Mouse (Mus musculus) bone marrow, adult 2 months (tissue): ENCODE data around the gene Thoc3.

Experiments
- CTCF ChIP-seq: fragments of 200-500 bp; IDR thresholded peaks from 2 replicates; pipeline ENCODE4 v1.5.1; 2011; ENCODE audit warnings: low read length, control low read depth; ENCODE audit not compliant: control insufficient read depth, insufficient read depth
- POLR2A ChIP-seq: fragments of 200-500 bp; IDR thresholded peaks from 2 replicates; pipeline ENCODE4 v1.6.1; 2011; ENCODE audit warnings: low read depth, mild to moderate bottlenecking, control low read depth, low read length, borderline replicate concordance; ENCODE audit not compliant: control insufficient read depth

- TF ChIP-seq CTCF (no peak), POLR2A (no peak)
These were observed 334 bp upstream of the Thoc3 start for GRCm38 (mm10) chr13:54469012-54469354.
